ENCODE assay signal across 10 mouse cellular contexts in genomic region chr13:89779208-89779911, GRCm38 (mm10). TPM values are rescaled to one million over a fixed set of nuclear protein-coding genes. Genes with fewer than 3 reads are reported as not detected.
DNase-seq lines count a peak whose midpoint lies in the region; ATAC-seq and TF ChIP-seq lines count a peak whose summit lies in the region.
"Had no signal": no experiment of that assay in that cellular context is flagged by ENCODE, and none has a peak within 500 bp of the region (broad histone marks: within the 10 kb centered on the region; RNA-seq: fewer than 3 reads in every experiment).

No protein-coding gene starts in this region.

- in situ Hi-C loops in ES-E14 (cut with MboI; ENCODE audit: low sequenced_read_pairs in 2 of 2, unreplicated experiment in 2 of 2): no loop called here

- no peak overlapping the region for H3K4me2 ChIP-seq in kidney, embryonic 16.5 days (replicated peaks; ENCODE audit: low read depth, low read length)
- H3K4me2 ChIP-seq in limb, embryonic 12.5 days: no peak overlapping the region
- H3K4me2 ChIP-seq: neural tube, embryonic 13.5 days had no signal

- peak; percentile 31; the same call in 1 of the 2 replicates for TF ChIP-seq CTCF in cerebellum, adult 2 months (IDR thresholded peaks at IDR 0.05; ENCODE audit: borderline replicate concordance, insufficient read depth, low read depth, low read length)

- H3K4me1 ChIP-seq in ES-E14 (ENCODE audit: control insufficient read depth in 2 of 2, insufficient read depth in 2 of 2, low read length in 2 of 2, poor library complexity in 1 of 2): peaks cover 0 to 2% of the 10 kb centered on the region in 2 experiments; a peak in 2 of 4 replicates
- no peaks in the 10 kb centered on the region for H3K4me1 ChIP-seq in cerebellum, adult 2 months (ENCODE audit: control insufficient read depth, insufficient read depth, low read length)
- no peaks in the 10 kb centered on the region for H3K4me1 ChIP-seq in kidney, embryonic 16.5 days (ENCODE audit: insufficient read depth, low read length)
- H3K4me1 ChIP-seq in limb, embryonic 12.5 days (replicated peaks): no peaks in the 10 kb centered on the region

- WGBS in cerebellum, adult 2 months: 60% methylated on average over 7 of the region's 7 CpGs
- WGBS in kidney, embryonic 16.5 days: 61% methylated on average over 7 of the region's 7 CpGs
- WGBS in limb, embryonic 12.5 days: 54% methylated on average over 7 of the region's 7 CpGs

- H3K9me3 ChIP-seq in ES-E14 (ENCODE audit: control insufficient read depth, insufficient read depth, low read depth, low read length): no peaks in the 10 kb centered on the region
- H3K9me3 ChIP-seq in kidney, embryonic 16.5 days (ENCODE audit: low read length): no peaks in the 10 kb centered on the region
- H3K9me3 ChIP-seq in limb, embryonic 12.5 days: no peaks in the 10 kb centered on the region
- H3K9me3 ChIP-seq: neural tube, embryonic 13.5 days had no signal

- H3K36me3 ChIP-seq in ES-E14 (ENCODE audit: control insufficient read depth, insufficient read depth, low read length, poor library complexity, severe bottlenecking): no peaks in the 10 kb centered on the region
- H3K36me3 ChIP-seq in kidney, embryonic 16.5 days (ENCODE audit: insufficient read depth, low read length): no peaks in the 10 kb centered on the region
- no peaks in the 10 kb centered on the region for H3K36me3 ChIP-seq in limb, embryonic 12.5 days
- H3K36me3 ChIP-seq: neural tube, embryonic 13.5 days had no signal

- no peak overlapping the region for H3K27ac ChIP-seq in ES-E14 (ENCODE audit: insufficient read depth, low read depth, low read length, poor library complexity, severe bottlenecking)
- H3K27ac ChIP-seq in cerebellum, adult 2 months (ENCODE audit: insufficient read depth, low read length): no peak overlapping the region
- H3K27ac ChIP-seq in kidney, embryonic 16.5 days (ENCODE audit: low read length): no peak overlapping the region
- no peak overlapping the region for H3K27ac ChIP-seq in limb, embryonic 12.5 days
- H3K27ac ChIP-seq: neural tube, embryonic 13.5 days had no signal

- H3K9ac ChIP-seq in ES-E14 (ENCODE audit: insufficient read depth, low read depth, low read length, poor library complexity, severe bottlenecking): no peak overlapping the region
- no peak overlapping the region for H3K9ac ChIP-seq in kidney, embryonic 16.5 days (replicated peaks; ENCODE audit: low read length)
- H3K9ac ChIP-seq in limb, embryonic 12.5 days (replicated peaks): no peak overlapping the region
- H3K9ac ChIP-seq: neural tube, embryonic 13.5 days had no signal

- no peaks in the 10 kb centered on the region for H3K27me3 ChIP-seq in cerebellum, adult 2 months (ENCODE audit: control insufficient read depth, insufficient read depth, low read length)
- H3K27me3 ChIP-seq in kidney, embryonic 16.5 days (ENCODE audit: insufficient read depth, low read length): no peaks in the 10 kb centered on the region
- no peaks in the 10 kb centered on the region for H3K27me3 ChIP-seq in limb, embryonic 12.5 days
- H3K27me3 ChIP-seq: neural tube, embryonic 13.5 days had no signal

- peak; percentile 42 for DNase-seq in 3134 (ENCODE audit: extremely low read depth, insufficient read length, low spot score)
- DNase-seq in ES-E14 (ENCODE audit: low read depth, low spot score): peak; percentile 34
- peak; percentile 24 to 37 for DNase-seq in cerebellum, adult 2 months
- DNase-seq in frontal cortex, postnatal 25 days (ENCODE audit: low spot score in 2 of 2): peak; percentile 29 to 35
- peak; percentile 32 for DNase-seq in retina, adult 2 months (ENCODE audit: low read depth, low spot score)

- ATAC-seq in kidney, embryonic 16.5 days (ENCODE audit: low FRiP score, low TSS enrichment): 0 out of 2 replicates have a peak, but pooled peaks have one; percentile 49
- ATAC-seq in limb, embryonic 12.5 days (ENCODE audit: insufficient number of reproducible peaks, insufficient read depth, low FRiP score, low TSS enrichment, low read depth): 0 out of 2 replicates have a peak, but pooled peaks have one; percentile 37
- no peak for ATAC-seq in monocyte, adult 5-6 weeks (replicated peaks; ENCODE audit: insufficient number of reproducible peaks, low FRiP score, low TSS enrichment, poor library complexity, severe bottlenecking)

- TF ChIP-seq POLR2A in cerebellum, adult 2 months (IDR thresholded peaks at IDR 0.05; ENCODE audit: borderline replicate concordance, insufficient read depth, low read length): no peak

- H3K4me3 ChIP-seq in ES-E14 (ENCODE audit: insufficient read depth in 1 of 2, low read depth in 1 of 2, low read length in 2 of 2, poor library complexity in 1 of 2, severe bottlenecking in 1 of 2): no peak overlapping the region
- H3K4me3 ChIP-seq in cerebellum, adult 2 months (replicated peaks; ENCODE audit: insufficient read depth, low read depth, low read length): no peak overlapping the region
- no peak overlapping the region for H3K4me3 ChIP-seq in kidney, embryonic 16.5 days (ENCODE audit: low read length)
- no peak overlapping the region for H3K4me3 ChIP-seq in limb, embryonic 12.5 days (replicated peaks)
- H3K4me3 ChIP-seq: erythroblast, embryonic 14.5 days; neural tube, embryonic 13.5 days had no signal

TF ChIP-seq in ES-E14, 5 proteins besides CTCF, POLR2A, EP300 and RAD21:
- no peak for TF ChIP-seq MAFK (IDR thresholded peaks at IDR 0.05; ENCODE audit: insufficient read depth, low read depth, low read length)
- no peak for TF ChIP-seq ZNF384 (IDR thresholded peaks at IDR 0.05; ENCODE audit: low read depth, low read length)
- TF ChIP-seq HCFC1 (IDR thresholded peaks at IDR 0.05; ENCODE audit: borderline replicate concordance, insufficient read depth, low read length): no peak
- TF ChIP-seq ZC3H11A (IDR thresholded peaks at IDR 0.05; ENCODE audit: borderline replicate concordance, low read depth, low read length): peak; percentile 51
TF ChIP-seq in ES-E14: peak in this region for 1.

RNA-seq across cellular contexts. Expression of gene Vcan, which starts 37.1 kb away (rescaled TPM):
- 27.3 and 27.6 TPM in 2 replicates for total RNA-seq in ES-E14 (2012; rRNA removed)
- polyA plus RNA-seq in cerebellum, adult 2 months (2012; rRNA removed): 6.9 and 9.5 TPM in 2 replicates
- polyA plus RNA-seq in kidney, embryonic 16.5 days (2015; fragmentation: Nextera tagmentation; extraction: Ambion mirVana): 61.9 and 75.2 TPM in 2 replicates
- 119 and 129 TPM in 2 replicates for polyA plus RNA-seq in limb, embryonic 12.5 days (2016; fragmentation: Nextera tagmentation; extraction: Ambion mirVana)
- 0.19 to 0.49 TPM (median 0.21 TPM) in 3 replicates for total RNA-seq in monocyte, adult 5-6 weeks (2017)
- polyA plus RNA-seq: erythroblast, embryonic 14.5 days had no signal
